Mouse (Mus musculus) lung, embryonic 14.5 days (tissue): ENCODE data around the gene Cenpf. TPM values are rescaled to one million over a fixed set of nuclear protein-coding genes. Genes with fewer than 3 reads are reported as not detected.

Experiments used
- ATAC-seq: fragments of 200-750 bp; cut with Nextera tagmentation; 2 replicates; pipeline ENCODE4 v1.8.0; 2017; ENCODE audit warnings: mild to moderate bottlenecking, moderate TSS enrichment, moderate library complexity; ENCODE audit not compliant: insufficient read depth
- DNase-seq: peaks from one replicate; pipeline ENCODE4 v3.0.0-alpha.2; 2015
- H3K27ac ChIP-seq: fragments of 300-500 bp; sonication (generic); 2 replicates; pipeline ENCODE4 v1.5.1; 2014; ENCODE audit warnings: low read depth, mild to moderate bottlenecking, moderate library complexity
- H3K27me3 ChIP-seq: fragments of 300-500 bp; sonication (generic); 2 replicates; pipeline ENCODE4 v1.6.1; 2014; ENCODE audit warnings: low read length, control low read depth; ENCODE audit not compliant: insufficient read depth
- H3K36me3 ChIP-seq: fragments of 300-500 bp; sonication (generic); 2 replicates; pipeline ENCODE4 v1.6.1; 2014; ENCODE audit warnings: control low read depth; ENCODE audit not compliant: insufficient read depth
- H3K4me1 ChIP-seq: fragments of 300-500 bp; sonication (generic); 2 replicates; pipeline ENCODE4 v1.6.1; 2014; ENCODE audit warnings: antibody characterized with exemption, control low read depth; ENCODE audit not compliant: insufficient read depth
- H3K4me2 ChIP-seq: fragments of 300-500 bp; sonication (generic); 2 replicates; pipeline ENCODE4 v1.6.1; 2014; ENCODE audit warnings: mild to moderate bottlenecking
- H3K4me3 ChIP-seq: fragments of 300-500 bp; sonication (generic); 2 replicates; pipeline ENCODE4 v1.5.1; 2014; ENCODE audit warnings: low read depth, low read length
- H3K9ac ChIP-seq: fragments of 300-500 bp; sonication (generic); 2 replicates; pipeline ENCODE4 v1.6.1; 2014
- H3K9me3 ChIP-seq: fragments of 300-500 bp; sonication (generic); 2 replicates; pipeline ENCODE4 v1.6.1; 2016; ENCODE audit warnings: low read depth, low read length, control low read depth
- CTCF ChIP-seq: IDR thresholded peaks from 2 replicates; pipeline ENCODE4 v1.5.1; 2016; ENCODE audit warnings: antibody characterized with exemption, low read depth
- WGBS: fragments of 180-500 bp; shearing (Covaris S2); extraction: QIAGEN DNeasy Blood & Tissue Kit; methylation state at CpG from one replicate; pipeline ENCODE4 v1.1.7; 2014; 5-methylcytosine and 5-hydroxymethylcytosine counted together
- polyA plus RNA-seq: library from polyadenylated mRNA; unstranded; fragments of >200 nt; fragmentation: Nextera tagmentation; extraction: Ambion mirVana; gene quantifications from 2 replicates; pipeline ENCODE4 v1.2.1, GENCODE M21; 2014

Cenpf gene
- polyA plus RNA-seq, 1 experiment from 2014 or later: 103 TPM

- no peak for TF ChIP-seq CTCF
- Histone ChIP-seq H3K9ac (peak overlapping the region; percentile 86), H3K4me3 (peak overlapping the region; percentile 78), H3K9me3 (no peaks in the 10 kb centered on the region), H3K4me1 (peaks cover 4% of the 10 kb centered on the region; the same call in 1 of the 2 replicates), H3K36me3 (no peaks in the 10 kb centered on the region), H3K4me2 (peak overlapping the region; percentile 79), H3K27ac (peak overlapping the region; percentile 97), H3K27me3 (no peaks in the 10 kb centered on the region)
- under 1% methylated on average over 22 of the region's 22 CpGs for WGBS
- DNase-seq (peak; percentile 87), ATAC-seq (peak; percentile 70)
Measured at GRCm38 (mm10) chr1:189727346-189727883, 39.5 kb upstream of the Cenpf start.

- Histone ChIP-seq H3K4me2 (no peak overlapping the region), H3K4me3 (no peak overlapping the region), H3K27ac (peak overlapping the region; percentile 97), H3K4me1 (peaks cover 4% of the 10 kb centered on the region; the same call in 1 of the 2 replicates), H3K36me3 (no peaks in the 10 kb centered on the region), H3K9me3 (no peaks in the 10 kb centered on the region), H3K27me3 (no peaks in the 10 kb centered on the region), H3K9ac (no peak overlapping the region)
- TF ChIP-seq CTCF: no peak
- 64% methylated on average over 4 of the region's 4 CpGs for WGBS
- DNase-seq (no peak), ATAC-seq (no peak)
Measured at GRCm38 (mm10) chr1:189726121-189726520, 38.2 kb upstream of the Cenpf start.

- Histone ChIP-seq H3K36me3 (no peaks in the 10 kb centered on the region), H3K27me3 (no peaks in the 10 kb centered on the region), H3K9ac (no peak overlapping the region), H3K4me3 (no peak overlapping the region), H3K27ac (no peak overlapping the region), H3K4me2 (no peak overlapping the region), H3K9me3 (no peaks in the 10 kb centered on the region), H3K4me1 (no peaks in the 10 kb centered on the region)
- ATAC-seq (no peak), DNase-seq (no peak)
- 72% methylated on average over 5 of the region's 5 CpGs for WGBS
- no peak for TF ChIP-seq CTCF
Measured at GRCm38 (mm10) chr1:189718600-189718999, 30.7 kb upstream of the Cenpf start.

DNA sequence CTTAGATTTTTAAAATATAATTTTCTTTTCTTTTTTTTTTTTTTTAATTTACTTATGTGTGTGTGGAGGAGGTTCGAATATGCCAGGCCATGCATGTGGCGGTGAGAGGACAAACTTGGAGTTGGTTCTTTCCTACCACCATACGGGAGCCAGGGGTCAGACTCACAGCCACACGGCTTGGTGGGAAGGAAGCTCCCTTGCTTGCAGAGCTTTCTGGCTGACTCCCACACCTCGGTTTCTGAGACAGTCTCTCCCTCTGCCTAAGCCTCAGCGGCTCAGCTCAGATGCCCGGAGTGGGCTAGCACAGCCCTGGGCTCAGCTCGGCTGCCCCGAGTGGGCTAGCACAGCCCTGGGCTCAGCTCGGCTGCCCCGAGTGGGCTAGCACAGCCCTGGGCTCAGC is 29.7 kb upstream of the Cenpf start:
- 82% methylated on average over 10 of the region's 11 CpGs for WGBS
- H3K9ac ChIP-seq: no peak overlapping the region
- ATAC-seq (no peak), DNase-seq (no peak)
- no peak overlapping the region for H3K4me3 ChIP-seq
- no peak for TF ChIP-seq CTCF
- H3K27ac ChIP-seq: no peak overlapping the region
- no peaks in the 10 kb centered on the region for H3K4me1 ChIP-seq
- H3K27me3 ChIP-seq: no peaks in the 10 kb centered on the region
- no peaks in the 10 kb centered on the region for H3K9me3 ChIP-seq
- no peaks in the 10 kb centered on the region for H3K36me3 ChIP-seq
- H3K4me2 ChIP-seq: no peak overlapping the region

- no peak for TF ChIP-seq CTCF
- H3K27ac ChIP-seq: no peak overlapping the region
- H3K9me3 ChIP-seq: no peaks in the 10 kb centered on the region
- 51% methylated on average over 19 of the region's 19 CpGs for WGBS
- no peaks in the 10 kb centered on the region for H3K36me3 ChIP-seq
- H3K4me3 ChIP-seq: no peak overlapping the region
- ATAC-seq (no peak), DNase-seq (peak; percentile 26)
- H3K4me1 ChIP-seq: no peaks in the 10 kb centered on the region
- H3K4me2 ChIP-seq: no peak overlapping the region
- H3K27me3 ChIP-seq: no peaks in the 10 kb centered on the region
- H3K9ac ChIP-seq: no peak overlapping the region
Measured at GRCm38 (mm10) chr1:189715915-189716797, 28.3 kb upstream of the Cenpf start.

- no peaks in the 10 kb centered on the region for H3K36me3 ChIP-seq
- TF ChIP-seq CTCF: no peak
- 65% methylated on average over 8 of the region's 8 CpGs for WGBS
- no peak overlapping the region for H3K9ac ChIP-seq
- DNase-seq (no peak), ATAC-seq (no peak)
- 0 out of 2 replicates have a peak, but pooled peaks cover 2% of the 10 kb centered on the region for H3K4me1 ChIP-seq
- no peak overlapping the region for H3K4me2 ChIP-seq
- H3K27ac ChIP-seq: no peak overlapping the region
- no peaks in the 10 kb centered on the region for H3K27me3 ChIP-seq
- no peak overlapping the region for H3K4me3 ChIP-seq
- H3K9me3 ChIP-seq: no peaks in the 10 kb centered on the region
Measured at GRCm38 (mm10) chr1:189709001-189709400, 21.1 kb upstream of the Cenpf start.

DNA sequence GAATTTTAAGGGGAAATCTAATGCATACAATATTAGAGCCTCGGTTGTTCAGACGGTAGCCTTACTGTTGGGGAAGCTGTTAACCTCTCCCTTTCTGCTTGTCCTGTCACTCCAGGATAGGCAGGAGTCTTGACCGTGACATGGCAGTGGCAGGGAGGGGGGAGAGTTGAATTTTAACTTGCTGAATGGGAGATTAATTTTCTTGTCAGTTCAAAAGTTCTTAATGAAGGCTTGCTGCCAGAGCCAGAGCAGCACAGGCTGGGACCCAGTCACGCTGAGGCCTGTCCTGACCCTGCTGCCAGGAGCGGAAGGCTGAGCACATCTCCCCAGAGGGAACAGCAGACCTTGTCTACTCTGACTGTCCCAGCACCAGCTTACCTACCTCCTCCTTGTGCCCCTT is 19.5 kb upstream of the Cenpf start:
- Histone ChIP-seq H3K4me1 (0 out of 2 replicates have a peak, but pooled peaks cover 2% of the 10 kb centered on the region), H3K36me3 (no peaks in the 10 kb centered on the region), H3K9ac (no peak overlapping the region), H3K4me3 (no peak overlapping the region), H3K27me3 (no peaks in the 10 kb centered on the region), H3K9me3 (no peaks in the 10 kb centered on the region), H3K27ac (no peak overlapping the region), H3K4me2 (no peak overlapping the region)
- TF ChIP-seq CTCF: no peak
- DNase-seq (no peak), ATAC-seq (no peak)
- 25% methylated on average over 5 of the region's 5 CpGs for WGBS
